Mouse (Mus musculus) c-Kit-positive CD71-positive TER-119-positive erythroid progenitor cells, embryonic 14.5 days (primary cell): ENCODE measurements at regions not wholly inside any gene's neighbourhood (a gene's known extent, or its start where the extent isn't known, plus 50 kb on each side); places are given as distances from the start of the nearest gene placed in this dataset.
"Not testable (repeated sequence)": the region's sequence is repeated elsewhere in the genome, so short reads cannot be mapped to it uniquely, and the experiment has no call there.

ENCODE experiments used
- DNase-seq: peaks from one replicate; pipeline ENCODE4 v3.0.0-alpha.2; 2013; ENCODE audit warnings: low spot score

DNA sequence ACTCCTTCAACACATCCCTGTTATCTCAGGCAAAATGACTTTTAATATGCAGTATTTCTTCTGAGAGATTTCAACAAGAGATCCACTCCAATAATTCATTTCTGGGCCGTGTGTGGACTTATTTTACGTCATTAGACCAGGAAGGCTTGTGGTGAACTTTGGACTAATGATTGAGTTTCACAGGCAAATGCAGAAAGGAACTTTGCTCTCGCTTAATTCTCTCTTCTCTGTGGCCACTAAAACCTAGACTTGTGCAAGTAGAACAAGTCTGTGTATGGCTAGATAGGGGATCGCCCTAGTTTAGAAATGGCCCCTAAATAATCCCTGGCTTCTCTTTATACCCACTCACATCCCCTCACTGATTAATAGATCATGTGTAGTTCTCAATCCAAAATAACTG is 50.6 kb upstream of the Ppp1r12a start:
- no peak for DNase-seq

DNA sequence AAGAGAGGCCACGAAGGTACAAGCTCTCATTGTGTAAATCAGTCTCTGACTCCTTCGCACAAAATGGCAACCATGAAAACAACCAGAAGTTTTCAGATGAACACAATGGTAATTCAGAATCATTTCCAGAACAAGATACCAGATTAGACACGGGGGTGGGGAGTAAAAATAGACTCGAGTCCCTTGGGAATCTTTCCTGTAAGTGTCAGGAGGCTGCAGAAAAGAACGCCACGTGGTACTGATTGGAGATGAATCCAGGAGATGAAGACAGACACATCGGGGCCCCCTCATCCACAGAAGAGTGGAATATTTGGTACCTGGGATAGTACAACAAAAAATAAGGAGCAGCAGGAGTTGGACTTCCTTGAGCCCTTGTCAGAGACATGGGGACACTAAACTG is 51.1 kb upstream of the Ppp1r12a start:
- no peak for DNase-seq

DNA sequence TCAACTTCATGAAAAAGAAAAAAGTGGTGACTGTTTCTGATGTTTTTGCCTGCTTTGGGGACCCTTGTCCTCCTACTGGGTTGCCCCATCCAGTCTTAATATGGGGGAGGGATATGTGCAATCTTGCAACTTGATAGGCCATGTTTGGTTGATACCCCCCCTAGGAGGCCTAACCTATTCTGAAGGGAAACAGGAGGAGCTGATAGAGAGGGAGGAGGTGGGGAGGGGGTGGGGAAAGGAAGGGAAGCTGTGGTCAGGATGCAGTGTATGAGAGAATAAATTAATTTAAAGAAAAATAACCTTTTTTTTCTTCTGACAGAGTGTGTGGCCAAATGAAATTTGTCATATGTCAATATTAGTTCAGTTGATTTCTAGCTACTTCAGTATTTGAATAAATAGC is 51.8 kb upstream of the Ppp1r12a start:
- no peak for DNase-seq

DNA sequence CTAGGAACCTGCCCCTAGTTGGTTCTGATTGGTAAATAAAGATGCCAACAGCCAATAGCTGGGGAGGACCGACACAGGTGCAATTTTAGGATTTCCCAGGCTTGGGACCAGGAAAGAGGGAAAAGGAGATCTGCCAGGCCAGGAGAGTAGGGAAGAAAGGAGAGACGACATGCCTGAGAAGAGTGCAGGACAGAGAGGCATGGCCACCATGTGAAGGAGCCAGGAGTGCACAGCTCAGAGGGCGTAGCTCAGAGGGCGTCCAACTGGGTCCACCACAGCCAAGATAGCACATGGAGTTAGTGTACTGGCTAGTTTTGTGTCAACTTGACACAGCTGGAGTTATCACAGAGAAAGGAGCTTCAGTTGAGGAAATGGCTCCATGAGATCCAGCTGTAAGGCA is 53.5 kb upstream of the Ppp1r12a start:
- DNase-seq = not testable (repeated sequence)

DNA sequence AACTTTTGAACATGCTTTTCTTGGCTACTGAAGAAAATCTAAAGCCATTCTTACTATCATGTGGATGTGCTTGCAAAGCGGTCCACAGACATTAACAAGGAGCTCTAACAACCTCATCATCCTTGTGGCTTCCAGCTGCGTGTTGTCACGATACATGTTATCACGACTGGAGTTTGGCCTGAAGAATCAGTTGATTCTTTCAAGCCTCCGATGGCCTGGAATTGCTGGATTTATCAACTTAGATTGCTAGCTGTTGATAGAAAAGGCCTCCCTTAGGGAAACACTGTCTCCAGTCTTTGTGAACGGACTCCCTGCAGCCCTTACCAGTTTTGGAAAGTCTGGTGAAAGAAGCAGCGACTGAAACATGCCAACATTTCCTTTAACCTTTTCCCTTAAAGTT is 60.5 kb upstream of the Ppp1r12a start:
- DNase-seq = no peak

DNA sequence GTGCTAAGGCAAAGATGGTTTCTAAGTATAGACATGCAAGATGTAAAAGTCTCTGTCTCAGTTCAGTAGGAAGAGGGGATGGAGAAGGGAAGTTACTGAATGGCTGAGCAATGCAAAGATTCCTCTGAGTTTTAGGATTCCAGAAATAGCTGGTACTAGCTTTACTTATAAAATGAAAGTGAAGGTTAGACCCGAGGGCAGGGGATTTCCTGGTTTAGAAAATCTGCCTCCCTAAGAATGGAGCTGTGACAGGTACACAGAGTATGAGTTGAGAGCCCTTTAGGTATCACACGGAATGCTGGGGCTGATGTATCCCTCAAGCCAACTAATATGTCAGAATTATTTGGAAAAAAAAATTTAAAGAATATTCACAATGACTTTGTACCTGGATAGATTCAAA is 69.0 kb upstream of the Ppp1r12a start:
- DNase-seq = no peak

DNA sequence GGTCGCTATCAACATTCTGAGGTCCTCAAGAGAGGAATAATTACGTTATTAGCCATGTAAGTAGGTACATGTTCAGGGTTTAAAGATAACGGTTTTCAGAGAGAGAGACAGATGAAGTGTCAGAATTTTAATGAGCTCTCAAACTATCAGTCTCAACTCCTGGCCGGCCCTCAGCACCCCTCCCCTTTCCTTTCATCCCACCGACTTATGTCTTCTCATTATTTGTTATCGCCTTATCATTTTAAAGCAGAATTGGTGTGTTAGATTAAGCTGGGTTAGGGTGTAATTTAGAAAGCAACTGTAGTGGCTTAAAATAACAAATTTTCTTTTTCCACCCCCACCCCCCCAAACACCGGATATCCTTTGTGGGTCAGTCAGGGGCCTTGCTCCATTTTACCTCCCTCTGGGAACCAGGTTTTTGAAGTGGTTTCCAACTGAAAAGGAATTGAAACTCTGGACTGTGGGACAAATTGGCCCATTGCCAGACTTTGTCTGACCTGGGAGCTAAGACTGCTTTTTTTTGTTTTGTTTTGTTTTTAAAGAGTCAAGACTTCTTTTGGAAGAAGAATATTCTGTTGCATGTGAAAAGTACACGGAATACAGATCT is 72.5 kb upstream of the Ppp1r12a start:
- no peak for DNase-seq

DNA sequence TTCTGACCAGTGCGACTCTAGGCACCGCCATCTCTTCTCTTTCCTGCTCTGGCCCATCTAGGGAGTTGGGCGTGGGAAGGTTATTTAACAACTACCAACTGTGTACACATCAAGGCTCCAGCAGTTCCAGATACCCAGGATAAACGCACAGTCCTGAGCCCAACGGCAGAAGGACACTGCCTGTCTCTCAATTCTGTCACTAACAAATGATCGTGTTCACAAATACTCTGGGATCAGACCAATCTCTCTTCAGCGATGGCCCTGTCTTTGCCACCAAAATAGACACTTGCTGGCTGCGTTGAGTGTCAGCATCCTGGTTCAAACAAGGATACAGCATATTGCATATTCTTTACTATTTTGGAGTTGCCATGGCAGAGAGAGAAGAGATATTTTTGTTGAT is 73.1 kb upstream of the Ppp1r12a start:
- no peak for DNase-seq

DNA sequence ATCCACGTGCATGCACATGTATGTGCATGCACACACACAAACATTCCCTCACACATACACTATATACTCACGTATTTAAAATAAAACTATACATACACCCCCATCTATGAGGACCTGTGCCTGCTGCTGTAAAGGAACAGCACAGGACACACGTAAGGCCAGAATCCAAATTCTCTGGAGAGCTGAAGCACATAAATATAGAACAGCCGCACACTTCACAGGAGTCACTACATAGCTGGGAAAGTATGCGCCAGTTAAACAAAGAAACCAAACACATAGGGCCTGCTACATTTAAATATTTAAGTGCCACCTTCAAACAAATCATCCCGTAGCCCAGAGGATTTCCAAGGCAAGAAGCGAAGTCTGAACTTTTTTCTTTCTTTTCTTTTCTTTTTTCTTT is 73.8 kb upstream of the Ppp1r12a start:
- no peak for DNase-seq

DNA sequence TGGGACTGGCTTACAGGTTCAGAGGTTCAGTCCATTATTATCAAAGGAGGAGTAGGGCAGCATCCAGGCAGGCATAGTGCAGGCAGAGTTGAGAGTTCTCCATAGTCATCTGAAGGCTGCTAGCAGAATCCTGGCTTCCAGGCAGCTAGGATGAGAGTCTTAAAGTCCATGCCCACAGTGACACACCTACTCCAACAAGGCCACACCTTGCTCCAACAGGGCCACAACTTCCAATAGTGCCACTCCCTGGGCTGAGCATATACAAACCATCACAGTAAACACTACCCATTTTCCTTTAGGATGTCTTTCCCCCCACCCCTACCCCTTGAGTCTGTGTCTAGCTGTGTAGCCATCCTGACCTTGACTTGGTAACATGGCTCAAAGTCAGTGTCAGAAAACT is 78.8 kb upstream of the Ppp1r12a start:
- no peak for DNase-seq

DNA sequence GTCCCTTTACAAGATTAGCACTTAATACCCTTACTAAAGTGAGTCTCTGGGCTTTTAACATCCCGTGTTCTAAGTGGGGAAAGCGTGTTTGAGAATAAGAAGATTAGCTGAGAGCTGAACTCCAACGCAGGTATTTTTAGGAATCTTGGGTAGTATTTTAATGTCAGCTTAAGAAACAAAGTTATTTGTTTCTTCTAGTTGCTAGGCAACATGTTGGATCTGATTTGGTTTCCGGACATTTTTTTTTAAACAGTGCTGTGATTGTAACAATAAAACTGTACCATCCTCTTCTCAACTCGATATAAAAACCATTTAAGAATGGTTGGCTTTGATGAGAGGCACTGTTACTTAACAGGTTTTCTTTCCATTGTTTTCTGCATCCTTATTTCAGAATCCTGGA is 86.8 kb upstream of the Ppp1r12a start:
- no peak for DNase-seq

DNA sequence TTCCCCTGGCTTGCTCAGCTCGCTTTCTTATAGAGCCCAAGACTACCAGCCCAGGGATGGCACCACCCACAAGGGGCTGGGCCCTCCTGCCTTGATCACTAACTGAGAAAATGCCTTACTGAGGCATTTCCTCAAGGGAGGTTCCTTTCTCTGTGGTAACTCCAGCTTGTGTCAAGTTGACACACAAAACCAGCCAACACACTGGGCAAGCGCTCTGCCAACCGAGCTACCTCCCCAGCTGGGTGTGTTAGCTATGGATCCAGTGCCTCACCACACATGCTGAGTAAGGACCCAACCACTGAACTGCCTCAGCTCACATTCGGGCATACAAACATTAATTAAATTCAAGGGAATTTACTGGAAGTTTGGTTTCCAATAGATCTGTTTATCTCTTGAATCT is 88.2 kb upstream of the Ppp1r12a start:
- no peak for DNase-seq

DNA sequence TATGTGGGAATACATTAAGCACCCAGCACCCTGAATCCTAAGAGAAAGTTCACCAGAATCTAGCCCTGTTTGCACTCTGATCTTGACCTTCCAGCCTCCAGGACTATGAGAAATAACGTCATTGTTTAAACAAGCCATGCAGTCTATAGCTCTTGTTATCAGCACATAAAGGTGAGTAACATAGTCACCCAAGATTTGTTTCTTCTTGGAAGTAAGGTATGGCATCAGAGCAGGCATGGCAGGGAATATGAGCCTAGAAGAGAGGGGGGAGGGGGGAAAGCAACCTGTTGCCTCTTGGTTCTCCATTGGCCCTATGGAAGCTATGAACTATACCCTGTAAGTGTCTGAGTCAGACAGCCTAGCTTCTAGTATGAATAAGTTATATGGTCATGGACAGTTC is 89.8 kb upstream of the Ppp1r12a start:
- DNase-seq = no peak

DNA sequence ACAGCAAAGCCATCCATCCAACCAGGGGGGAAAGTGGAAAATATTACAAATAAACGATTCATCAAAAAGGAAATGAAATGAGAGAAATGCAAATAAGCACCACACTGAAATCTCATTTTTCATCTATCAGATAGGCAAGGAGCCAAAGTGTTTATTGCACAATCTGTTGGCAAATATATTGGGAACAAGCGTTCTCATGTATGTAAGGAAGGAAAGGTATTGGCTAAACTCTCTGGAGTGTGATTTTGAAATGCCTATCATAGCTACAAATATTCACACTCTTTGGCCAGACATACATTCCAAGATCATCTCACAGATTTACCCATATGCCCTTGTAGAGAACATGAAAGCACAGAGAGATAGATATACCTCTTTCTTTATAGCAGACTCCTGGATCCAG is 90.6 kb upstream of the Ppp1r12a start:
- DNase-seq = no peak

DNA sequence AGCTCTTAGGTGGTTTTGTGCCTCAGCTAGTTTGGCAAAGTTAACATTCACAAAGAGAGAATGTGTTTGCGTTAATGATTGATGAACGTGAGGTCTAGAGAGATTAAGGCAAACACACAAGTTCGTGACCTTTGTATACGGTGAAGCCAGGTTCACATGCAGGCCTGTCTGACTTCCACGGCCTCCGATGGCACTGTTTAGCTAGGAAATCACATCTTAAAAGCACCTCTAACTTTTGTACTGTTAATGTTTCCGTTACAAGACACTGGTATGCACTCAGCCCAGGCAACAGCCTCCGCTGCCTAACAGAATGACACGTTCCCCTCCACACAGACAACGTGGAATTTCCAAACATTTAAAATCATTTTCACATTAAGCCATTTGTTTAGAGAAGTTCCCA is 94.3 kb upstream of the Ppp1r12a start:
- no peak for DNase-seq

DNA sequence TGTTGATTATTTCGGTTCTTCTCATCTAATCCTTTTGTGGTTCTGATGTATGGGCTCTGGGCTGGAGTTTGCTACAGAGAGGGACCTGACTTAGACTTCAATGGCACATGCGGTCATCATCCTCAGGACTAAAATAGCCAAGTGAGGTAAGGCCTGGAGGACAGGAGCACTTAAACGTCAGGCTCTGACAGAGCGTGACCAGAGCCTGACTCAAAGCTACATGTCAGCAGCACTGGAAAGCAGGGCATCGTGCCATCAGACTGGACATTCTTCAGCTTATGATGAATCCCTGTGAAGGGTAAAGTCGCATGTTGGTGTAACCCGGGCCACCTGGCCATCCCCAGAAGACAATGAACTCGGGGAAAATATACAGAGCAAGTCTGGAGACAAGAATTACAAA is 95.8 kb upstream of the Ppp1r12a start:
- DNase-seq = no peak

DNA sequence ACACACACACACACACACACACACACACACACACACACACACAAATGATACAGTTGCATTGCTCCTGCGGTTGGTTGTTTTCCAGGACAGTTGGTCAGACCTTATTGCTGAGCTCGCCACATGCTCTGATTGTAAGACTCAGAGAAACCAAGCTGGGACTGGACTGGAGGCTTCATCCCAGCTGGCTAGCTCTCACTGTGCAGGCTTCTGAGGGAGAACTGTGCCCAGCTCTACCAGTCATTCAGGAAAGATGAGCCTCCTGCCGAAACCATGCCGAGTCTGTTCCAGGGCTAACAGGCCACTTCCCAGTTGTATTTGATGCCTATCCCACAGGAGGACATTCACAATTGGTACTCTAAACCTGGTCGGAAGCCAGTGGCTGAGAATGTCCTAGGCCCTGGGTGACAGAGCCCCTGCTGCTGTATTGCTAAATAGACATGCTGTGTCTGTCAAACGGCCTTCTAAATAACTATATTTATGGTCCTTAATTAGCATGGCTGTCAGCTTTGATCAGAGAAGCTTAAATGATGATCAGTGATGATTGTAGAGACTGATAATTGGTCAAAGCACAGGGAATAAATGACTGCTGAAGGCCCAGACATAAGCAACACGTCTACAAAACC is 100.1 kb upstream of the Ppp1r12a start:
- no peak for DNase-seq

DNA sequence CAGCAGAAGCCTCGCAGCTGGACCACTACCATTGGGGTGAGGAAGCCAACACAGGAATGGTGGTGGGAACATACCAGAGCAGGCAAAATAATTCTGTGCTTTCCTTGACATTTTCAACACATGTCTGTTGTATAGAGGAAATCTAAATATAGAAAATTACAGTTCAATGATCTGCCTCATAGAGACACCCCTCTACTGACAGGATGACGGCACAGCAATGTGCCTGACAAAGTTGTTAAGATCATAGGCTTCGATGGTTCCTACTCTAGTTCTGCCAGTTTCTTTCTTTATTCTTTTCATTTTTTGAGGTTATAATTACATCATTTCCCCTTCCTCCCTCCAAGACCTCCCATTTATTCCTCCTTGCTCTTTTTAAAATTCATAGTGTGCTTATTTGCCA is 101.4 kb upstream of the Ppp1r12a start:
- no peak for DNase-seq

DNA sequence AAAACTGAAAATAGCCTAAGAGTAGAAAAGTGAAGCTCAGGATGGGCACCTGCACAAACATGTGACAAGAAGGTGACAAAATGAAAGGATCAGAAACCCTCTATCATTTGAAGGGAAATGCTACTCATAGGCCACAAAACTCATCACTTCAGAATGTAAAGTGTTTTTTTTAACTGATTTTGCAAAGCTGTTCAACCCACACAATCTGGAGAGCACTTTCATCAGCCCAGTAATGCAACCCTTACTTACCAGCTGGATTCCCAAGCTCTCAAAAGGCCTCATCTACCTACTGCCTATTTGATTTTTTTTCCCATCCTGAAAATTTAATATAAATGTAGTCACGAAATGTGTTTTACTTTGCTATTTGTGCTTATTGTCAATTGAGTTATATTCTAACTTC is 110.4 kb upstream of the Ppp1r12a start:
- no peak for DNase-seq

DNA sequence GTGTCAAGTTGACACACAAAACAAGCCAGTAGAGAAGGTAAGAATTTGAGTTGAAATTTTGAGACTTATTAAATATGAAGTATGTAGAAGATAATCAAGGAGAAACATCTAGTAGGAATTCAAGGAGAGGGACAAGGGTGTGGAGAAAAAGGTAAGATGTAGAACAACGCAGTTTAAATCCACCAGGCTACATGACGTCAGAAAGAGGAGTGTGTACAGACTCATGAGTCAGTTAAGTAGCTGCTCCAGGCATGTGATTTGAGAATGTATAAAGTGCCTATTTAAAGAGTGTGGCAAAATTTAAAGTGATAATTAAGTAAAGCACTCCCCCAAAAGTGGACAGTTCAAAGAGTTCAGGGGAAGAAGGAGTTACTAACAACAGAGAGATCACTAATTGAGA is 113.6 kb upstream of the Ppp1r12a start:
- no peak for DNase-seq

DNA sequence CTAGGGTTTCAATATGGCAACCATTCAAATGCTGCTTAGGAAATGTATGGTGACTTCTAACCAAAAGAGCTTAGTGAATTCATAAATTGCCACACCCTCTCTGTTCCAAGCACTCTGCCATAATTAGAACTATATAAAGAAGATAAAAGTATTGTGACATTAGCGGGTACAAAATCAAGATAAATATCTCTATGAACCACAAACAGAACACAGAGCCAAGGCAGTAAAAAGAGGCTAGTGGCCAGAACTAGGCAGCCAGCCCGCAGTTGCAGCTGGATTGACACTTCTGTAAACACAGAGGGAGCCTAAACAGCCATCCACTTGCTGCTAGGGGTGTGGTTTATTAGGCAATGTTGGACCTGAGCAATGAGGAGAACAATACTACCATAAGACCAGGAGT is 118.5 kb upstream of the Ppp1r12a start:
- DNase-seq = no peak

DNA sequence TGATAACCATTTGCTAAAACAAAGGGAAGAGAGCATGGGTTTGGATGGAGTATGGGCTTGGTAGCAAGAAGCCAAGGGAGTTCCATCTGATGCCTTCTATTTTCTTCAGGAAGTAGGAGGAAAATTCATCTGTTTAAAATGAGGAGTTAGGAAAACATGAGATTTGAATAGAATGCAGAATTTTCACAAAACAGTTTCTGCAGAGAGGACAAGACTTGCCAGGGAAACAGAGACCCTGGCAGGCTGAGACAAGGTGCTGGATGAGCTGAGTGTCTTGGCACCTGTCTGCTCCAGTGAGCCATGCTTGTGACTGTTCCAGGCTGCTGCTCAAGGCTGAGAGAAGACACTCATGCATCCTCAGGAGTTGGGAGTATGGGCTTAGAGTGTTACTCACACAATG is 122.0 kb upstream of the Ppp1r12a start:
- DNase-seq = no peak

DNA sequence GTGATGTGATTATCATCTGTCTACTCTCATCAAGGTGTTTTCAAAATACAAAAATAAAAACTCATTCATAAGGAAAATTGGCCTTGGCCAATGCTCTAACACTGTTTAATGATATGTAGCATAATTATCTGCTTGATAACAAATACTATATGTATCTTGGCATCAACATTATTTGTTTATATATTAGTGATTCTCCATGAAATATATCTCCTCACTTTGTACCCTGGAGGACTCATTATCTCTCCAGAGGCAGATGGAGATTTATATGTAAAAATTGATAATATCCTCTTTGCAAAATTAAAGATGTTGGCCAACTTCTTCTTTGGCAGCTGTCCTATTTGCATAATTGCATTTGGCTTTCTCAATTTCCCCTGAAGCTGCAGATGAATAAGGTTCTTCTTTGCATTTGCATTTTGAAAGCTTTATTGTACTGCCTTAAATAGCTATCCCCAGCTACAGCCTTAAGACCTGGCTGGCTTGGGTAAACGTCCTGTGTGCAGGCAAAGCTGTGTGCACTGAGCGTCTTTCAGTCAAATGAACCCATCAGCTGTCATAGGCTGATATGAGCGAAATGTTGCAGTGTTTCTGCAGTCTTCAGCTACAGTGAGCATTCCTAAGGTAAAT is 124.7 kb upstream of the Otogl start:
- DNase-seq = no peak

DNA sequence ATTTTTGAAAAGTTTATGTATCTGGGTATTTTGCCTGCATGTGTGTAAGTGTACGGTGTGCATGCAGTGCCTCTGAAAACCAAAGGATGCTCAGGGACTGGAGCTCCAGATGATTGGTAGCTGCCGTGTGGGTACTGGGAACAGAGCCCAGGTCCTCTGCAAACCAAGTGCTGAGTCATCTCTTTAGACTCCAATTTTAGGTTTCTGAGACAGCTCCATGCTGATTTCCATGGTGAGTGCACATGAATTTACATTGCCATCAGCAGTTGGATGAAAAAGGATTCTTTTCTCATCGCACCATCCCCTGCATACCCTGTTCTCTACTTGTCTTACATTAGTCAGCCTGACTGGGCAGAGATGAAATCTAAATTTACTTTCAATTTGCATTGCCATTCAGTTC is 122.1 kb upstream of the Otogl start:
- no peak for DNase-seq
